Mouse (Mus musculus) monocyte, adult 5-6 weeks (primary cell): ENCODE measurements around the gene Aff1. TPM values are rescaled to one million over a fixed set of nuclear protein-coding genes. Genes with fewer than 3 reads are reported as not detected.

ENCODE experiments used
- ATAC-seq: fragments of 153-309, 156-312 bp; replicated peaks from 2 replicates; pipeline ENCODE4 v1.8.0; 2017; ENCODE audit warnings: mild to moderate bottlenecking; ENCODE audit not compliant: low TSS enrichment, insufficient number of reproducible peaks, severe bottlenecking, poor library complexity, low FRiP score
- total RNA-seq: library from RNA; stranded (forward); fragments of 200-1000, 200-491, 200-594 nt; gene quantifications from 3 replicates; pipeline ENCODE4 v1.2.3, GENCODE M21; 2017

Aff1 gene
- total RNA-seq, 1 experiment from 2014 or later = 31.2 TPM

DNA sequence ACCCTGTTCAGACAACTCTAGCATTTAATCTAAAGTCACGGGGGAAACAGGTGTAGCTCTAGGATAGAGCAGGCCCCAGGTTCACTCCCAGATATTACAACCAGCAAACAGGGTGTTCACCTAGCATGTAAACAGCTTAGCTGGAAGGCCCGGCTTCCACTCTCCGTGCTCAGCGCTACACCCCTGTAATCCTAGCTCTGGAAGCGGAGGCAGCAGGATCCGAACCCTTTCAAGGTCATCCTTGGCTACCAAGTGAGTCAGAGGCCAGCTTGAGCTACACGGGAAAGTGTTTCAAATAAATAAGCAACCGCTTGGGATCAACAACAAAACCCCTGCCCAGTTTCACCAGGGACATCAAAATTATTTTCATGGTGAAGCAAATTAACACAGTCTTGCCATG, 2.0 kb upstream of the Aff1 start:
- ATAC-seq = no peak

DNA sequence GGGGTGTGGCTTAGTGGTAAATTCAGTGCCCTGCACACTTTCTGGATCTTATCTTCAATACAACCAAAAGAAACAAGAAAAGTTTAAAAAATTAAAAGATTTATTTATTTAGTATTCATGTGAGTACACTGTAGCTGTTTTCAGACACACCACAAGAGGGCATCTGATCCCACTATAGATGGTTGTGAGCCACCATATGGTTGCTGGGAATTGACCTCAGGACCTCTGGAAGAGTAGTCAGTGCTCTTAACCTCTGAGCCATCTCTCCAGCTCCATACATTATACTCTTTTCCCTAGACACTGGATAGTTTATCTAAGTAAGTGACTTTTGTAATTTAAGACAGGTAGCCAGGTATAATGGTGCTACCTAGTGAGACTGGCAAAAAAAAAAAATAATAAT, 1.0 kb upstream of the Aff1 start:
- no peak for ATAC-seq

DNA sequence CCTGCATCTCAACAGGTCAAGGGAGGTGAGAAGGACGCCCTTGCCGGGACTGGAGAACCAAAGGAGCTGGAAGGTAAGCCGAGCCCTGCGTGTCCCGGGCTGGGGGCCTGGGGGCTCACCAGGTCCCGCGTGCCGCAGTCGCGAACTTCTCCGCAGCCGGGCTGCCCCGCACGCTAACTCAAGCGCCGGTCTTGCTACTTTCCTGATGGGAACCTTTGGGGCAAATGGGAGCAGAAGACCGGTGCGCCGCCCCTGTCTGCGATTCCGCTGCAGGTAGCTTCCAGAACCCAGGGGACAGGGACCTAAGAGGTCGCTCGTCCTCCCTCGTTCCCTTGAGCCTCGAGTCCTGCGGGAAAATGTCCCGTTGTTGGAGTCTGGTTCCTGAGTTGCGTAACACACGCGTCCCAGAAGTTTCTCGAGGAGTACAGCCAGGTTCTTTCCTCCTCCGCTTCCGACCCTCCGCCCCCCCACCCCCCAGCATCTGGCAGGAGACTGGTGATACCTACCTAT, 412 bp downstream of the Aff1 start:
- ATAC-seq = 0 out of 2 replicates have a peak, but pooled peaks have one; percentile 3

DNA sequence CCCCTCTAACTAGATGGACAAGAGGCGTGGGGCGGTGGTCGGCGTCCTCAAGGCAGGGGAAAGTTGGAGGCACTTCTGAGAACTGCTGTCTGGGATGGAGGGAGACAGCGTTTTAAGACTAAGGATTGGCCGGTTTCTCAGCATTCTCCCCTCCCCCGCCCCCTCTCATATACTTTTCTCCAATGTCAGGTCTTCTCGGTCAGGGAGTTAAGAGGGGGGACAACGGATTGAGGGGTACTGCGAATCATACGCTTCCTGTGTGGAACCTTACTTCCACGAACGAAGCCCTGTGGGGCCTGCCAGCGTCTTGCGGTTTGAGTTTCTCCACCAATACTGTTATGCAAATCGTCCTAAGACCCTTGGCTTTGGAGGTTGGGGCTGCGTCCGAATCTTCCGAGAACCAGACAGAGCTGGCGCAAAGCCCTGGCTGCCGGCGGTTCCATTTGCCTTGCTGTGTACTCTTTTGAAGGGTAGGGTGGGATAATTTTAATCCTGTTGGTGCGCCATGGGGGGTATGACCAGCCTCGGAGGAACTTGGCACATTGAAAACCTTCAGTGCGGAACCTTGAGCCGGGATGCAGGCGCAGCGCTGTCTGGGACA, 967 bp downstream of the Aff1 start:
- ATAC-seq = no peak

DNA sequence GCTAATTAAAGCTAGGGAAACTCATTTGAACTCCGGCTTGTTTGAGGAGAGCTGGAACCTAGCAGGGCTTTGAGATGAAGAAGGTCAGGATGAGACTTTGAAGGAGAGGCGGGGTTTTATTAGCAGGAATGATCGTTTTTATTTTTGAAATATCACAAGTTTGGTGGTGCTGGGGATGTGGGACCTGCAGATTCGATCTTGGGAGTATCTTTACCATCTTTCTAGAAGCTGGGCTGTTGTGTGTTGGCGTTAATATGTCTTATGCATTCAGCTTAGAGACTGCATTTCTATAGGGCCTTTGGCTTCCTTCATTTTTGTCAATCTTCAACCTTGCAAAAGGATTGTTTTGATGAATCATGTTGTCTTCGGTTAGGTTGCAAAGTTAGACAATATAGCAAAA, 1.9 kb downstream of the Aff1 start:
- ATAC-seq = no peak

DNA sequence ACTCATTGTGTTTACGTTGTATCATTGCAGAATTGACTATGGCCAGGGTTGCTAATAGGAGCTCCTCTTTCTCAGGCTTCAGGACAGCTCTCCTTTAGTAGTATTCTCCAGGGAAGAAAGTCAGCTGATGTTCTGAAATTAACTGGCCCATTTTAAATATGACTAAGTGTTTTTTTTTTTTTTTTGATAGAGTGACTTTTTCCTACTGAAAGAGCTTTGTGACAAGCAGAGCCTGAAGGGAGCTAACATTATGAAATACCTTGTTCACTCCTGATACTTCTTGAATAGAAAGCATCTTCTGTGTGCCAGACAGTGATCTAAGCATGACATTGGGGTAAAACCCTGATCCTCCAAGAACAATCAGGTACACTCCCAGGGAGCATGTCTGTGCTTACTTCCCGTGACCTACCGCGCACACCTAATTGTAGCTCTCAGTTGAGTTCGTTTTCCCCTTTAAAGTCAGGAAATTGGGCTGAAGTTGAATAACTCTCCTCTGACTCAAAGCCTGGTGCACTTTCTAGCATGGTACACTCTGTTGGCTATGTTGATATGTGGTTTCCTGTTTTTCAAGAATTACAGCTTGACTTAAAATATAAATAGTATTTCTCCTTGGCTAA, 5.8 kb downstream of the Aff1 start:
- ATAC-seq = no peak

DNA sequence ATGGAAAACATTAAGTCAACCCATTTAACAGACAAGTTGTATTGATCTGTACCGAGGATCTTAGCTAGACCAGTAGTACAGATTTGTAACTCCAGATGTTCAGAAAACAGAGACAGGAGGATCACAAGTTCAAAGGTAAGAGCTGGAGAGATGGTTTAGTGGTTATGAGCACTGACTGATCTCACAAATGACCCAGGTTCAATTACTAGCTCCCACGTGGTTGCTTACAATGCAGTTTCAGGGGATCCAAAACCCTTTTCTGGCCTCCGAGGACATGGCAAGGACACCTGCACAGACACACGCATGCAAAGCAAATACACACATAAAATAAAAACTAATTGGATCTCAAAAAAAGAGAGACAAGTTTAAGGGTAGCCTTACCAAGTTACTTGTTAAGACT, 6.4 kb downstream of the Aff1 start:
- no peak for ATAC-seq

DNA sequence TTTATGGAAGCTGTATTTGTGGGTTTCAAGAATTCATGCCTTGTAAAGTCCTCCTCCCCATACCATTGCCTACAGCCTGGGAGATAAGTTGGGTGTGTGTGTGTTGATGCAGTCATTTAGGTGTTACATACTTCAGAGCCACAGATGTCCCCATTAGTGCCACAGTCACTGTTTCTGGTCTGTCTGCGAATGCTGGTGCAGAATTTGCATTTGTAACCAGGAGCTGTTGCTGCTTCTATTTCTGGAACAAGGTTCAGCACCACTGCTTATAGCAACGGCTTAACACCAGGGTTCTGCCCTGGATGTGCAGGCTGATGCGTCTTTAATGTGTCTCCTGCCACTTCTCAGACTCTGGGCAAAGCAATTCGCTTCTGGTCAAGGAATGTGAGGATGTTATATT, 7.4 kb downstream of the Aff1 start:
- ATAC-seq = no peak

DNA sequence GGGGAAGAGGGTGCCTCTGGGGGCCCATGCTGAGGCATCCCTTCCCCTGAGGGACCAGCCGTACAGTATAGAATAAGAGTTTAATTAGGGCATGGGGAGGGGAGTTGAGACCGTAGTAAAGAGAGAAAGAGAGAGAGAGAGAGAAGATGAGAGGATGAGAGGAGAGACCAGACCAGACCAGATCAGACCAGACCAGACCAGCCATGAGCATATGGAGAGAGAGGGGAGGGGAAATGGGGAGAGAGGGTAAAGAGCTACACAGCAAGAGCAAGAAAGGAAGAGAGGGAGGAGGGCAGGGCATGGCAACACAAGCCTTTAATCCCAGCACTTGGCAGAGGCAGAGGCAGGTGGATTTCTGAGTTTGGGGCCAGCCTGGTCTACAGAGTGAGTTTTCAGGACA, 8.5 kb downstream of the Aff1 start:
- ATAC-seq = no peak

DNA sequence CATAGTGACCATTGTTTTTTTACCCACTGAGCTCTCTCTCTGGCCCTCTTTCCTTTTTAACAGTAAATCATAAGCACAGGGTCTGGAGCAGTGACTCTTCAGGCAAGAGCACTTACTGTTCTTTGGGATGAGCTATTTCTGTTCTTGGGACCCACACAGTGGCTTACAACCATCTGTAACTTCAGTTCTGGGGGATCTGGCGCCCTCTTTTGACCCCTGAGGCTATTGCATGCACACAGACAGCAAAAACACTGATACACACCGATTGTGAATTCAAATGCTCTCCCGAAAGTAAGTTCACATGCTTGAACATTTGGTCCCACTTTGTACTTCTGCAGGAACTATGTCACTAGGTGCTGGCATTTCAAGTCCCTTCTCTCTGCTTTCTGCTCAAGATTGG, 9.3 kb downstream of the Aff1 start:
- ATAC-seq = no peak

DNA sequence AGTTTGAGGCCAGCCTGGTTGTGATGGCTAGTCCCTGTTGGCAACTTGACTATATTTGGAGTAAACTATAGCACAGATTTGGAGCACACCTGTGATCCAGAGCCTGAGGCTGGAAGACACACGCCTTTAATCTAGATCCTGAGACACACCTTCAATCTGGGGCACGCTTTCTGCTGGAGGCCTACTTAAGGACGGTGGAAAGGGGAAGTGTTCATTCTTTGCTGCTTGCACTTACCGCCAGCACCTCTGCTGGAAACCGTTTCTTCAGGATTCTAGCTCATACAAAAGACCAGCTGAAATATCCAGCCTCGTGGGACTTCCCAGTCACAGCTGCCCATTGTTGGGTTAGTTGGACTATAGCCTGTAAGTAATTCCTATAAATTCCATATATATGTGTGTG, 10.4 kb downstream of the Aff1 start:
- ATAC-seq = no peak

DNA sequence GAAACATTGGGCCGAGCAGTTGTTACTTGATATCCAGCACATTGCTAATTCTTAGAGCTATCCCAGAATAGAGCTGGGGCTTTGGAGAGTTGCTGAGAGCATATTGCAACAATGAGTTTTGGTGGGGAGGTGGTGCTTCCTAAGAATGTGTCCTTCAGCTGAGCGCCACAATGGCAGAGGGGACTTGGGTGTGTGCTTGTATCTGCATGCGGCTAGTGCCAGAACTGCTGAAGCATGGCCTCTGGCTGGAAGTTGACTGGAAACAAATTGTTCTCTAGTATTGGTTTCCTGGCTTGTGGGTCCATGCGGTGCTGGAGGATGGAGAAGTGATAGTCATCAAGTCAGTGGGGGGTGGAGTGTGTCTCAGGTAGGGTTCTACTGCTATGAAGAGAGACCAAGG, 13.2 kb downstream of the Aff1 start:
- no peak for ATAC-seq

DNA sequence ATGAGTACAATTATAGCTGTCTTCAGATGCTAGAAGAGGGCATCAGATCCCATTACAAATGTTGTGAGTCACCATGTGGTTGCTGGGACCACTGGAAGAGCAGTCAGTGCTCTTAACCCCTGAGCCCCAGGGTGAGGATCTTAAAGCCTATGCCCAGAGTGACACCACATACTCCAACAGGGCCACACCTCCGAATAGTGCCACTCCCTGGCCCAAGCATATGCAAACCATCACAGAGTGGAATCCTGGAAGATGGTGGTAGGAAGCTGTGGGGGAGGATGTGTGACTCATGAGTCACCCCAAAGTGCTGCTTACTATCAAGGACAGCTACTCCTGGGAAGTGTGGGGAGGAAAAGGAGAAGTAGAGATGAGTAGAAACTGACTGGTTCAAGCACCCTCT, 13.7 kb downstream of the Aff1 start:
- 0 out of 2 replicates have a peak, but pooled peaks have one; percentile 16 for ATAC-seq

DNA sequence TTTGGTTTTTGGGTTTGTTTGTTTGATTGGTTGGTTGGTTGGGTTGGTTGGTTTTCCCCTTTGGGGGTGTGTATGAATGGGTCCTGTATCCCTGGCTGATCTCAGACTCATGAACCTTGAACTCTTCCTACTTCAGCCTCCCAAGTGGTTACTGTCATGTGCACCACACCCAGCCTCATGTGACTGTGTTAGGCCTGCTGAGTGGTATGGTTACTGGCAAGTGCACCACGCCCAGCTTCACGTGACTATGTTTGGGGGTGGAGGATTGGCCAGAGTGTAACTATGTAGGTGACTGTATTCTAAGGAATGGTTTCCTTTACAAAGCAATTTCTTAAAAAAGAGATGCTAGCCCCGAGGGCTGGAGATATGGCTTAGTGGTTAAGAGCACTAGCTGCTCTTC, 16.9 kb downstream of the Aff1 start:
- ATAC-seq = peak; percentile 63; the same call in 1 of the 2 replicates

DNA sequence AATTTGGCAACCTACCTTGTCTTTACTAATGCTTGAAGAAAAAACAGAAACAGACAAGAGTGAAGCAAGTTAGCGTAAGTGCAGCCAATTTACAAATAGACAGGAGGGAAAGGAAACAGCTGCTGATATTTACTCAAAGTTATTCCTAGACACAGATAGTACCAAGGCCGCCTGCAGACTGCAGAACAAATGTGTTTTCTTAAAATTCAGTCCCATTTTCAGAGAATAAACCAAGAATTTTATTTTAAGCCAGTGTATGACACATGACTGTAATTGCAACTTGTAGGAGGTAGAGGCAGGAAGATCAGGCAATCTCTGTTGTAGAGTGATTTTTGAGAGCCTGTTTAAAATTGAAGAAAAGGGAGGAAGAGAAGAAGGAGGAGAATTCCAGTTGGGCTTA, 19.7 kb downstream of the Aff1 start:
- ATAC-seq = no peak

DNA sequence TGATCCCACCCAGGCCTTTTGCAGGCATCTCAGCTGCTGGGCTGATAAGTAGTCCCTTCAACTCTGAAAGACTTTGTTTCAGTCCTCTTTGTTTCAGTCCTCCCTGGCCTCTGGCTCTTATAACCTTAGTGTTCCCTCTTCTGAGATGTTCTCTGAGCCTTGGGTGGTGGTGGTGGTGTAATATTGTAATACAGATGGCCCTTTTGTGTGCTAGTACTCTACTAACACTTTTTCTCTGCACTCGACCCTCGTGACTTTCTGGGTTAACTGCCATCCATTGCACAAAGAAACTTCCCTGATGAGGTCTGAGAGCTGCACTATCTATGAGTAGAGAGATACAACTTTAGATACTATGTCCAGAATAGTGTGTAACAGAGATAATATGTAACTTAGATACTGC, 21.2 kb downstream of the Aff1 start:
- ATAC-seq = no peak

DNA sequence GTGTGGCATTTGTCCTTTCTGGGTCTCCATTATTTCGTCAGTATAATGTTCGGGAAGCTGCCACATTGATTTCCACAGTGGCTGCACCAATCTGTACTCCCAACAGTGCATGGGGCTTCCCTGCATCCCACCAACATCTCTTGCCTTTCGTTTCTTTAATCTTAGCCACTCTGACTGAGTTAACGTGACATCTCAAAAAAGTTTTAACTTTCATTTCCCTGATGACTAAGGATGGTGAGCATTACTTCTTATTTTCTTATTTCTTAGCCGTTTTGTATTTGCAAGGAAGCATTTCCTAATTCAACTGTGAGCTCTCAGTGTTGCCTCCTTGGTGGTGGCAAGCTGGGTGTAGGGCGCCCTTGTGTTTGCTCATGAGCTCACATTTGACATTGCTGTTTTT, 22.8 kb downstream of the Aff1 start:
- no peak; the same call in 1 of the 2 replicates for ATAC-seq

DNA sequence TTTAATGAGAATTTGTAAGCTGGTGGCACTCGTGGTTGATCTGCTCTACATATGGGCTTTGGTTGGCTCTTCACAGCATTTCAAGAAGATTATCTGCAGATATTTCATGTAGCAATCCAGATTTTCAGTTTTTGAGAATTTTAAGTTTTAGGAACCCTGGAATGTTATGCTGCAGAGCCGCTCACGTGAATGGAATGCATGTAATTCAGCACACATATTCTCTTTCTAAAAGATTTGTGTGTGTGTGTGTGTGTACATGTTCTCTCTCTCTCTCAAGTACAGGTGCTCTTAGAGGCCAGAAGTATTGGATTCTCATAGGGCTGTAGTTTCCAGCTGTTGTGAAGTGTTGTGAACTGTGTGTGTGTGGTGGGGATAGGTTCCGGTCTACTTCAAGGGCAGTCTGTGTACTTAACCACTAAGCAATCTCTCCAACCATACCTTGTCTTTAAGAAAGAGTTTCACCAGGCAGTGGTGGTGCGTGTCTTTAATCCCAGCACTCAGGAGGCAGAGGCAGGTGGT, 24.7 kb downstream of the Aff1 start:
- ATAC-seq = no peak

DNA sequence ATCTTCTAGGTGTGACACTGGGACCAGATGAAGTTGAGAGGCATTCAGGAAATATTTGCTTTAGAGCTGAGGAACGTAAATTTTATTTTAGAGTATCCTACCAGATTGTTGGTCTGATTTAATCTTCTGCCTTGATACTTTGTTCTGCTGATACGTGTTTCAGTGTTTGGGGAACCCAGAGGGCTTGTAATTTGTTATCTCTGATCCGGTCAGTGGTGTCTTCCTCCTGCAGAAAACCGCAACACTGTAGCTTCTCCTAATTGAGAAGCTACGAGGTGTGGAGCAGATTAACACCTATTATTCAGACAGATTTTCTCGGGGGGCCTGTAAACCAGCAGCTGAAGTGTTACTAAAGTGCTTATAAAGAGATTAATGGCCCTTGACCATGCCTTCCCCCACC, 27.0 kb downstream of the Aff1 start:
- no peak for ATAC-seq

DNA sequence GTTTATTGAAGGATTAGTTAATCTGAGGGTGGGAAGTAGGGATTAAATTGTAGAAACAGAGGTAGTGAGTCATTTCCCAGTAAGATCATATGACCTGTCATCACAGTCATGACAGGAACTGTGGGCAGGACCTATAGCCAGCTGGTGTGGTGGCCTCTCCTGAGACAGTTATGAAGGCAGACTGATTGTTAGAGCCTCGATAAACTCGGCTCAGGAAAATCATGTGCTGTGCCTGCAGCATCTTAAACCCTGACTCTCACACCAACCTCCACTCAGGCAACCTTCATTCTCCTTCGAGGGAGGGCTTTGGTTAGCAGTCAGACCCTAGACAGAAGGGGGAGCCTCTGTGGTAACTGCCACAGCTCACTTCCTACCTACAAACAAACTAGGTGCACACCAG, 27.7 kb downstream of the Aff1 start:
- ATAC-seq = 0 out of 2 replicates have a peak, but pooled peaks have one; percentile 31
